Mouse (Mus musculus) inflammation-experienced regulatory T-cells, adult 6 months (primary cell): ENCODE measurements around the gene Cd209f. TPM values are rescaled to one million over a fixed set of nuclear protein-coding genes. Genes with fewer than 3 reads are reported as not detected.
"Not testable (repeated sequence)": the region's sequence is repeated elsewhere in the genome, so short reads cannot be mapped to it uniquely, and the experiment has no call there.

Experiments
- ATAC-seq: one replicate; pipeline ENCODE4 v1.8.0; 2017
- polyA plus RNA-seq, 3 experiments: library from polyadenylated mRNA; unstranded; fragments of 100-300 nt; shearing (Covaris generic); gene quantifications; one replicate each; pipeline ENCODE4 v1.2.1; 2017

Gene Cd209f
- polyA plus RNA-seq: not detected

DNA sequence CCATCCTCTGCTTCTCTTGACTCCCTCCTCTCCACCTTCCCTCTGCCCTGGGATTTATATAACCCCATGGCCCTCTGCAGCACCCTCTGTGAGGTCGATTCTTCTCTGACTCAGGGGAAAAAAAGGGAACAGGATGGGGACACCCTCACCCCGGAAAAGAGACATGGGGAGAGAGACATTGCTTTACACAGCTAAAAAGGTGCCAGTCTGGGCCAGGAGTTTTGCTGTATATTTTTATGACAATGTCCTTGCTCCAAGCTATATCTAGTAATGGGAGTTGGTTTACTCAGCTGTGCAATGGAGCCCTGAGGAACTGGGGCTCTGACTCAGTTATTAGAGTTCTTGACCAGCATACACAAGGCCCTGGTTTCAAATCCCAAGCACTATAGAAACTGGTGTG, at the start of gene Cd209f:
Gene Cd209f (minus strand): TSS at position 101 of the 400 bp plus-strand sequence.
- not testable (repeated sequence) for ATAC-seq

DNA sequence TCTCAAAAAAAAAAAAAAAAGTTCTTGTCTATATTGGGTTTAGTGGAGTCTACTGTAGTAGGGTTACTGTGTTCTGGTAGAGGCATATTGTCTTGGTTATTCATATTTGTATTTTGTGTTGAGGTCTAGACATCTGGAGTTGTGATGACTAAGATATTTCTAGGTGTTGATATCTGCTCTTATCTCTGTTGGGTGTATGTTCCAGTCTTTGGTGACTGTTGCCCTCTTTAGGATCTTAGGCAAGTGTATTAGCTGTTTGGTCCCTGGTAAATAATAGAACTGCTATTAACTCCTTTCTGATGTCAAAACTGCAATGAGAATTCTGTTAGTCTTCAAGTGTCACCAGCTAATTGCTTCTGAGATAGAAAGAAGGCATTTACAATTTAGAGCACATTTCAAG, 49.2 kb upstream of the Cd209f start:
- ATAC-seq: no peak

DNA sequence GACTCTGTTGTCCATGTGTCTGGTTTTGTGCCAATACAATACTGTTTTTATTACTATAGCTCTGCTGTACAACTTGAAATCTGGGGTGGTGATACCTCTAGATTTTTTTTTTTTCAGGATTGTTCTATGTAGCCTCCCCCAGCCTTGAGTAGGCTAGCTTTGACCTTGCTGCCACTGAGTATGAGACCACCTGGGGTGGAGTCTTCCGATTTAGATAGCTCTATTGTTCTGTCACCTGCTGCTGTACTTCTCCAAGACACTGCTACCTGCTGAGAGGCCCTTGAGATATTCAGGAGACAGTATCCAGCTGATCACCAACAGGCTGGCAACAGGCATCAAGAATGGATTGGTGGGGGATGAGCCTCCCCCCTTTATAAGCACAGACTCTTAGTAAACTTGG, 41.6 kb upstream of the Cd209f start:
- no peak for ATAC-seq

DNA sequence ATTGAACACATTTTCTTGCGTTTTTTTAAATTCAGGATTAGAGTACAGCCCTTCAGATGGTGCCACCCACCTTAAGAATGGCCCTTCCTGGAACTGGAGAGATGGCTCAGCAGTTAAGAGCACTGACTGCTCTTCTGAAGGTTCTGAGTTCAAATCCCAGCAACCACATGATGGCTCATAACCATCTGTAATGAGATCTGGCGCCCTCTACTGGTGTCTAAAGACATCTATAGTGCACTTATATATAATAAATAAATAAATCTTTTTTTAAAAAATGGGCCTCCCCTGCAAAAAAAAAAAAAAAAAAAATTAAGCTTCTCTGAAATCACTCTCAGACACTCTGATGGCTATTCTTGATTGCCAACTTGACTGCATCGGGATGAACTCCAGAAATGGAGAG, 36.1 kb upstream of the Cd209f start:
- no peak for ATAC-seq

DNA sequence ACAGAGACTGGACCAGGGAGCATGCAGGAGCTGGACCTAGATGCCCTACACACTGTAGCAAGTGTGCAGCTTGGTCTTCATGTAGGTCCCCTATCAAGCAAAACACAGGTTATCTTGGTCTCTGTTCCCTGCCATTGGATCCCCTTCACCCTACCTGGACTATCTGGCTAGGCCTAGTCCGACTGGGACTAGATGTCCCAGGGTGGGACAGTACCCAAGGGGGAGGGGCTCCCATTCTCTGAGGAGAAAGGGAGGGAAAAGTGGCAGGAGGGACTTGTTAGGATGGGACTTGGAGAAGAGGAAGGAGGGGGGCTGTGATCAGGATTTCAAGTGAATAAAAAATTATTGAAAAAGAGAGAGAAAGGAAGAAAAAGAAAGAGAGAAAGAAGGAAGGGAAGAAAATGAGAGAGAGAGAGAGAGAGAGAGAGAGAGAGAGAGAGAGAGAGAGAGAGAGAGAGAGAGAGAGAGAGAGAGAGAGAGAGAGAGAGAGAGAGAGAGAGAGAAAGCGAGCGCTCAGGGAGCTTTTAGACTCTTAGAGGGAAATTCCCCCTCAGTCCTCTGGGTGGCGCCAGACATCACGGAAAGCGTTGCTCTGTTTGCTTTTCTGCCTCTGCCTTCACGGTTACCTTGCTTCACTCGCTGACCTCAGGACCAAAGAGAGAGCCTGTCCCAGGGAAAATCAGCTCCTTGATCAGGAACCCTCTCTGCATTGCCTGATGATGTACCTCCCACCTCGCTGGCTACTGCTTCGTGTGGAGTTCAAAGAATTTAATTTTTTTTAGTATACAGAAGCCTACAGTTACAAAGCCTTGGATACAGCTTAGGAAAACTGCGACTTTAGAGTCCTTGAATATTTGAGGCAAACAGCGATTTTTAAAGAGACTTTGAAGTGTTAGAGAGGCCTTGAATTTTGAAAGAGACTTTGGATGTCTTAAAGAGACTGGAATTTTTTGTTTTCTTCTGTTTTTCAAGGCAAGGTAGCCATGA, 34.3 kb upstream of the Cd209f start:
- peak; percentile 79 for ATAC-seq

DNA sequence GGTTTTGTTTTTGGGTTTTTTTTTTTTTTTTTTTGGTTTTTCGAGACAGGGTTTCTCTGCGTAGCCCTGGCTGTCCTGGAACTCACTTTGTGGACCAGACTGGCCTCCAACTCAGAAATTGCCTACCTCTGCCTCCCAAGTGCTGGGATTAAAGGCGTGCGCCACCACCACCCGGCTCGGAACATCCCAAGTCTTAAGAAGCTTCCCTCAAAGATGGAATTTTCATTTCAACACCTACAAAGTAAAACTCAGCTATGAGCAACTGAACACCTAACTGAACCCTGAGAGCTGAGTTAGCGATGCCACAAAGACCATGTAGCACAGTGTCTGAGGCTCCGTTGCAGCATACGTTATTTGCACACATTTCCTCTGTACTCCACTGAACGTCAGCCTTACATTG, 28.2 kb upstream of the Cd209f start, which contains the start of gene Cd209g:
Gene Cd209g (plus strand): TSS at position 301 of the 400 bp plus-strand sequence.
- ATAC-seq: no peak

DNA sequence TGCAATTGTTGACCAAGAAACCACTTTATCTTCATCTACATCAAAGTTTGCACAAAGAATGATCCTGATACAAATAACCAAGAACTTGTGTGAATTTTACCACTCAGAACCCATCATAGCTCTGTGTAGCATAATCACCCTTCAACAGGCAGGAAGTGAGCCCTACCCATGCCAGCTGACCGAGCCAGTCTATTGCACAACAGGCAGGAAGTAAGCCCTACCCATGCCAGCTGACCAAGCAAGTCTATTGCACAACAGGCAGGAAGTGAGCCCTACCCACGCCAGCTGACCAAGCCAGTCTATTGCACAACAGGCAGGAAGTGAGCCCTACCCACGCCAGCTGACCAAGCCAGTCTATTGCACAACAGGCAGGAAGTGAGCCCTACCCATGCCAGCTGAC, 17.1 kb downstream of the Cd209f start:
- not testable (repeated sequence) for ATAC-seq

DNA sequence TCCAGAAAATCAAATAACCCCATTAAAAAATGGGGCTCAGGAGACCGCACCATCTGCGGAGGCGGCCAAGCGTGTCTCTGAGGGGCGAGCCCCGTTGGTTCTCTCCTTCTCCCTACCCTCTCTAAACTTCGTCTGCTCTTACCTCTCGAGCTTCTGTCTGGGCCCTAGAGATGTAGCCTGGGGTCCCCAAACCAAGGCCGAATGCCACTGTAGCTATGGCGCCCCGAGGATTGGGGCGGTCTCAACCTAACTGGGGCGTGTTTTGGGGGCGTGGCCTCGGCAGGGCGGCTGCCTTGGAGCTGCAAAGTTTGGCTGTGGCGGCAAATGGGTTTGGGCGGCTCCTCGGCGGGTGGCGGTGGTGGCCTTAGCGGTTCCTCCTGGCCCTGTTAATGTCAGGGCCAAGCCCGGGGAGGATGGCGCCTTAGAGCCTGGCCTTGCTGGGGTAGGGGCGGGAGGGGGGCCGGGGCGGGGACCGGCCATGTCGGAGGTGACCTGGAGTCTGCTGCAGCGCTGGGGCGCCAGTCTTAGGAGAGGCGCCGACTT, 18.4 kb downstream of the Cd209f start:
- ATAC-seq: peak; percentile 48

Other genes starting within 250 kb of the Cd209f start
- gene Cd209d, start 227.3 kb downstream of the Cd209f start, polyA plus RNA-seq: under 1 TPM in 1 of 3 experiments, not detected in 2; 0.55 TPM
- gene Cd209b, start 179.0 kb downstream of the Cd209f start, polyA plus RNA-seq: under 1 TPM; 0.47 to 0.89 (median 0.67) TPM
- gene Cd209c, start 151.1 kb downstream of the Cd209f start, polyA plus RNA-seq: under 1 TPM in 2 of 3 experiments, not detected in 1; 0.28 to 0.50 TPM
- under 1 TPM in 1 of 3 experiments, not detected in 2; 0.12 TPM for gene Cd209g, start 28.3 kb upstream of the Cd209f start, polyA plus RNA-seq
- 1 to 10 TPM; 3.9 to 6.0 (median 5.7) TPM for gene Evi5l, start 60.7 kb upstream of the Cd209f start, polyA plus RNA-seq
- gene Prr36, start 111.6 kb upstream of the Cd209f start, polyA plus RNA-seq: under 1 TPM; 0.30 to 0.57 (median 0.50) TPM
- under 1 TPM in 1 of 3 experiments, not detected in 2; 0.90 TPM for gene Lrrc8e, start 121.0 kb upstream of the Cd209f start, polyA plus RNA-seq
- 10 to 100 TPM; 17.2 to 33.1 (median 20.0) TPM for gene Map2k7, start 132.9 kb upstream of the Cd209f start, polyA plus RNA-seq
- under 1 TPM in 1 of 3 experiments, not detected in 2; 0.35 TPM for gene Gm49320, start 133.0 kb upstream of the Cd209f start, polyA plus RNA-seq
- gene Tgfbr3l, start 142.4 kb upstream of the Cd209f start, polyA plus RNA-seq: 1 to 10 TPM; 1.9 to 8.2 (median 5.2) TPM
- gene Snapc2, start 147.2 kb upstream of the Cd209f start, polyA plus RNA-seq: 10 to 100 TPM in 2 of 3 experiments, 1 to 10 TPM in 1; 9.1 to 16.0 (median 15.9) TPM
- under 1 TPM in 2 of 3 experiments, not detected in 1; 0.74 to 0.89 TPM for gene Ctxn1, start 153.4 kb upstream of the Cd209f start, polyA plus RNA-seq
- 10 to 100 TPM; 69.8 to 91.0 (median 81.9) TPM for gene Timm44, start 170.1 kb upstream of the Cd209f start, polyA plus RNA-seq
- 10 to 100 TPM in 2 of 3 experiments, 1 to 10 TPM in 1; 7.7 to 12.9 (median 11.6) TPM for gene Ccl25, start 219.4 kb upstream of the Cd209f start, polyA plus RNA-seq
- gene Elavl1, start 219.6 kb upstream of the Cd209f start, polyA plus RNA-seq: 10 to 100 TPM; 31.0 to 37.8 (median 34.3) TPM